8 mouse cellular contexts compared by ENCODE assay signal in genomic region chr13:114817751-114818360, GRCm38 (mm10). TPM values are rescaled to one million over a fixed set of nuclear protein-coding genes. Genes with fewer than 3 reads are reported as not detected.
DNase-seq lines count a peak whose midpoint lies in the region; ATAC-seq lines count a peak whose summit lies in the region.

Gene Mocs2 (plus strand): TSS chr13:114818236.

- H3K27me3 ChIP-seq in hindbrain, embryonic 15.5 days = no peaks in the 10 kb centered on the region

- DNase-seq in R1 (ENCODE audit: low read depth, low spot score) = peak; percentile 93
- DNase-seq in cerebellum, postnatal 25 days = peak; percentile 91 to 96
- peak; percentile 86 to 90 for DNase-seq in frontal cortex, postnatal 36 days (ENCODE audit: low spot score in 2 of 2)
- DNase-seq in left cerebral cortex, adult 11 months (ENCODE audit: low spot score) = peak; percentile 82
- peak; percentile 94 to 95 for DNase-seq in lung, postnatal 4 days
- peak; percentile 91 for DNase-seq in retina, postnatal 7 days (ENCODE audit: low read depth, low spot score)
- peak; percentile 86 for DNase-seq in urinary bladder, adult 2 months (ENCODE audit: low spot score)

- H3K9ac ChIP-seq in hindbrain, embryonic 15.5 days = peak within 1 kb of the TSS; percentile 62

- no peaks in the 10 kb centered on the region for H3K36me3 ChIP-seq in hindbrain, embryonic 15.5 days

- H3K9me3 ChIP-seq in hindbrain, embryonic 15.5 days = no peaks in the 10 kb centered on the region

- H3K4me3 ChIP-seq in hindbrain, embryonic 15.5 days = peak within 1 kb of the TSS; percentile 66

- under 1% methylated on average over 39 of the region's 39 CpGs for WGBS in hindbrain, embryonic 15.5 days

- peak; percentile 99 for ATAC-seq in hindbrain, embryonic 15.5 days (ENCODE audit: low FRiP score, low read depth)

- peaks cover 15% of the 10 kb centered on the region; the same call in 1 of the 2 replicates for H3K4me1 ChIP-seq in hindbrain, embryonic 15.5 days (replicated peaks)

- H3K27ac ChIP-seq in hindbrain, embryonic 15.5 days (replicated peaks) = no peak within 1 kb of the TSS

- peak within 1 kb of the TSS; percentile 88 for H3K4me2 ChIP-seq in hindbrain, embryonic 15.5 days

RNA-seq across cellular contexts. Expression of gene Mocs2, which starts in this region (rescaled TPM):
- polyA plus RNA-seq in hindbrain, embryonic 15.5 days (2015; fragmentation: Nextera tagmentation; extraction: Ambion mirVana) = 125 and 126 TPM in 2 replicates
- 99.1 and 131 TPM in 2 replicates for polyA plus RNA-seq in urinary bladder, adult 2 months (2012; rRNA removed)
